Mouse (Mus musculus) common myeloid progenitor, adult 5-6 weeks (primary cell): ENCODE measurements at regions not wholly inside any gene's neighbourhood (a gene's known extent, or its start where the extent isn't known, plus 50 kb on each side); places are given as distances from the start of the nearest gene placed in this dataset.

Source experiments
- ATAC-seq: replicated peaks from 2 replicates; pipeline ENCODE4 v1.8.0; 2016; ENCODE audit warnings: low read depth, mild to moderate bottlenecking, moderate TSS enrichment, inconsistent platforms; ENCODE audit not compliant: poor library complexity, severe bottlenecking

GRCm38 (mm10) chr8:93591608-93592301, 56.1 kb upstream of the Ces5a start:
- ATAC-seq = peak; percentile 76

GRCm38 (mm10) chr8:93592302-93592651, 56.6 kb upstream of the Ces5a start:
- no peak for ATAC-seq

GRCm38 (mm10) chr8:93598613-93599121, 63.0 kb upstream of the Ces5a start:
- ATAC-seq = no peak

GRCm38 (mm10) chr8:93599306-93599705, 63.7 kb upstream of the Ces5a start:
- no peak for ATAC-seq

GRCm38 (mm10) chr8:93599776-93600175, 64.1 kb upstream of the Ces5a start:
- ATAC-seq = no peak

- no peak for ATAC-seq
These were observed 91.3 kb upstream of the Ces5a start for GRCm38 (mm10) chr8:93626807-93627526.

GRCm38 (mm10) chr8:93627626-93628025, 92.0 kb upstream of the Ces5a start:
- no peak for ATAC-seq

- ATAC-seq = no peak
These were observed 97.3 kb upstream of the Ces5a start for GRCm38 (mm10) chr8:93632896-93633295.

GRCm38 (mm10) chr8:93642770-93643169, 107.1 kb upstream of the Ces5a start:
- no peak for ATAC-seq

- ATAC-seq = no peak
These were observed 108.0 kb upstream of the Ces5a start for GRCm38 (mm10) chr8:93643471-93644215.

GRCm38 (mm10) chr8:93653421-93653820, 117.8 kb upstream of the Ces5a start:
- ATAC-seq = no peak

GRCm38 (mm10) chr8:93653913-93654705, 118.5 kb upstream of the Ces5a start:
- no peak for ATAC-seq

- ATAC-seq = no peak
These were observed 120.1 kb upstream of the Ces5a start for GRCm38 (mm10) chr8:93655752-93656151.

GRCm38 (mm10) chr8:93661739-93662138, 126.1 kb upstream of the Ces5a start:
- ATAC-seq = peak; percentile 98

GRCm38 (mm10) chr8:93662219-93662618, 126.6 kb upstream of the Ces5a start:
- no peak for ATAC-seq

GRCm38 (mm10) chr8:93663851-93664250, 128.2 kb upstream of the Ces5a start:
- no peak for ATAC-seq

GRCm38 (mm10) chr8:93668306-93668705, 132.7 kb upstream of the Ces5a start:
- ATAC-seq = no peak

- no peak for ATAC-seq
These were observed 135.0 kb upstream of the Gnao1 start for GRCm38 (mm10) chr8:93674721-93675120.

GRCm38 (mm10) chr8:93683773-93684391, 125.9 kb upstream of the Gnao1 start:
- ATAC-seq = no peak

GRCm38 (mm10) chr8:93684392-93684791, 125.4 kb upstream of the Gnao1 start:
- ATAC-seq = no peak
